Mouse (Mus musculus): ENCODE results near the gene Slit3. TPM values are rescaled to one million over a fixed set of nuclear protein-coding genes. Genes with fewer than 3 reads are reported as not detected.

Gene Slit3
- total and polyA plus RNA-seq, 2 experiments from 2014 or later: 5.6 to 15.0 TPM

- H3K36me3 ChIP-seq (ENCODE audit: insufficient read depth): no peaks in the 10 kb centered on the region
- H3K9me3 ChIP-seq (ENCODE audit: low read length): no peaks in the 10 kb centered on the region
- no peak overlapping the region for H3K27ac ChIP-seq (ENCODE audit: low read depth, low read length)
- TF ChIP-seq CTCF (IDR thresholded peaks at IDR 0.05; ENCODE audit: low read depth): no peak
- H3K4me2 ChIP-seq (ENCODE audit: low read depth): no peak overlapping the region
- DNase-seq: no peak
- H3K9ac ChIP-seq: no peak overlapping the region
- no peaks in the 10 kb centered on the region for H3K27me3 ChIP-seq (ENCODE audit: insufficient read depth, low read length)
- WGBS: 70% methylated on average over 13 of the region's 13 CpGs
- no peaks in the 10 kb centered on the region for H3K4me1 ChIP-seq (ENCODE audit: insufficient read depth)
- no peak for ATAC-seq
- H3K4me3 ChIP-seq (ENCODE audit: low read depth, low read length): no peak overlapping the region
Measured at GRCm38 (mm10) chr11:35417911-35418552, 297.0 kb downstream of the Slit3 start.

GRCm38 (mm10) chr11:35419013-35419412 is 298.0 kb downstream of the Slit3 start:
- Histone ChIP-seq H3K9ac (no peak overlapping the region), H3K27ac (ENCODE audit: low read depth, low read length) (no peak overlapping the region), H3K9me3 (ENCODE audit: low read length) (no peaks in the 10 kb centered on the region), H3K36me3 (ENCODE audit: insufficient read depth) (no peaks in the 10 kb centered on the region), H3K27me3 (ENCODE audit: insufficient read depth, low read length) (no peaks in the 10 kb centered on the region; the same call in 1 of the 2 replicates), H3K4me3 (ENCODE audit: low read depth, low read length) (no peak overlapping the region), H3K4me2 (ENCODE audit: low read depth) (no peak overlapping the region), H3K4me1 (ENCODE audit: insufficient read depth) (no peaks in the 10 kb centered on the region)
- WGBS: 57% methylated on average over 5 of the region's 5 CpGs
- DNase-seq (no peak), ATAC-seq (no peak)
- no peak for TF ChIP-seq CTCF (IDR thresholded peaks at IDR 0.05; ENCODE audit: low read depth)

DNA sequence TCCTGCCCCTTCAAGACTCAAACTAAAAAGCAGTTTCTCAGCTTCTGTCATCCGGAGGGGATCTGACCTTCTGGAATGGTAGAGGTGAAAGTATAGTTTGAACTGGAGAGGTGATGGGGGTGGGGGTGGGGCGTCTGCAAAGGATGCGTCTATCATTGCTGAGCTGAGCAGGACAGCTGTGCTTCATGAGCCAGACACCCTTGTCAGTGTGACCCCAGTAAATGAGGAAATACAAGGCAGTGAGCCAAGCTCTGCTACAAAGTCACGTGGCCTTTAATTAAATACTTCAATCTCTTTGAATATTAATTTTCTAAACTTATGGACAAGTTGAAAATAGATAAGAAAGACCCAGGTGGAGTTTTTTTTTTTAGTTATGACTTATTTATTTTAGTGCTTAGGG is 300.7 kb downstream of the Slit3 start:
- WGBS: 65% methylated on average over 4 of the region's 4 CpGs
- Histone ChIP-seq H3K4me1 (ENCODE audit: insufficient read depth) (no peaks in the 10 kb centered on the region), H3K4me2 (ENCODE audit: low read depth) (no peak overlapping the region), H3K27ac (ENCODE audit: low read depth, low read length) (no peak overlapping the region), H3K4me3 (ENCODE audit: low read depth, low read length) (no peak overlapping the region), H3K9ac (no peak overlapping the region), H3K9me3 (ENCODE audit: low read length) (no peaks in the 10 kb centered on the region), H3K36me3 (ENCODE audit: insufficient read depth) (no peaks in the 10 kb centered on the region), H3K27me3 (ENCODE audit: insufficient read depth, low read length) (no peaks in the 10 kb centered on the region; the same call in 1 of the 2 replicates)
- no peak for TF ChIP-seq CTCF (IDR thresholded peaks at IDR 0.05; ENCODE audit: low read depth)
- ATAC-seq (no peak), DNase-seq (no peak)

DNA sequence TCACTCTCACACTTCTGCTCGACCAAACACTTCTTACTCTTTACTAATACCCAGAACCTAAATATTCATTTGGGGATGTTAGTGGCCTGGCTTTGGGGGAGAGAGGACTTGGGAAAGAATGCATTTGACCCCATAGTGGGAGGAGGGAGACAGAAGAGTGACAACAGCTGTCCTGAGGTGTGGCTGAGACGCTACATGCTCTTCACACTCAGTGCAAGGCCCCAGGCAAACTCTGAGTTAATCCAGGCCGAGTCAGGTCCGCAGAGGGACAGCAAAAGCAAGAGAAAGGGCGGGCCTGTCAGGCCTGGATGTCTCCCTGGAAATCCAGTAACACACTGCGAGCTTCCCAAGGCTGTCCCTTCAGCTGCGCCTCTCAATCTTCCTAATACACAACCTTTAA is 307.0 kb downstream of the Slit3 start:
- H3K4me3 ChIP-seq (ENCODE audit: low read depth, low read length): no peak overlapping the region
- H3K9ac ChIP-seq: no peak overlapping the region
- no peak overlapping the region for H3K27ac ChIP-seq (ENCODE audit: low read depth, low read length)
- DNase-seq (no peak), ATAC-seq (no peak)
- no peak overlapping the region for H3K4me2 ChIP-seq (ENCODE audit: low read depth)
- no peaks in the 10 kb centered on the region; the same call in 1 of the 2 replicates for H3K27me3 ChIP-seq (ENCODE audit: insufficient read depth, low read length)
- no peak for TF ChIP-seq CTCF (IDR thresholded peaks at IDR 0.05; ENCODE audit: low read depth)
- H3K9me3 ChIP-seq (ENCODE audit: low read length): no peaks in the 10 kb centered on the region
- 67% methylated on average over 7 of the region's 7 CpGs for WGBS
- no peaks in the 10 kb centered on the region for H3K36me3 ChIP-seq (ENCODE audit: insufficient read depth)
- no peaks in the 10 kb centered on the region for H3K4me1 ChIP-seq (ENCODE audit: insufficient read depth)

DNA sequence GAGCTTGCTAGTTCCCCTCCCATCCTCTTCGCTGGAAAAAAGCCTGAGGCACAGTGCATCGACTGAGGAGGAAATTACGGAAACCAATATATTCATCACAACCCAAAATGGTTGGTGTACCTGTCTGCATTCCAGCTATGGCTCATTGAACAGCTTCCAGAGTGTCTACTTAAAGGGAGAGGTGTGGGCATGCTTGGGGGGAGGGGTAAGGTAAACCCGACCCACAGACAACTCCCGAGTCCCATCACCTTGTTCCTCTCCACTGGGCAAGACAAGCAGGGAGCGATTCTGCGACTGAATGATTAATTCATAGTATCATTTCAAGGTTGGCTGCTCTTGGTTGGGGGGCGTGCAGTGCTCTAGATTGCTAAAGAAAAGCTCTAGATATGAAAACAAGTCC is 310.1 kb downstream of the Slit3 start:
- Histone ChIP-seq H3K9me3 (ENCODE audit: low read length) (no peaks in the 10 kb centered on the region), H3K27ac (ENCODE audit: low read depth, low read length) (no peak overlapping the region), H3K27me3 (ENCODE audit: insufficient read depth, low read length) (no peaks in the 10 kb centered on the region), H3K4me1 (ENCODE audit: insufficient read depth) (no peaks in the 10 kb centered on the region), H3K4me2 (ENCODE audit: low read depth) (no peak overlapping the region), H3K36me3 (ENCODE audit: insufficient read depth) (no peaks in the 10 kb centered on the region), H3K4me3 (ENCODE audit: low read depth, low read length) (no peak overlapping the region), H3K9ac (no peak overlapping the region)
- ATAC-seq: no peak
- DNase-seq: no peak
- TF ChIP-seq CTCF (IDR thresholded peaks at IDR 0.05; ENCODE audit: low read depth): no peak
- WGBS: 85% methylated on average over 8 of the region's 8 CpGs

DNA sequence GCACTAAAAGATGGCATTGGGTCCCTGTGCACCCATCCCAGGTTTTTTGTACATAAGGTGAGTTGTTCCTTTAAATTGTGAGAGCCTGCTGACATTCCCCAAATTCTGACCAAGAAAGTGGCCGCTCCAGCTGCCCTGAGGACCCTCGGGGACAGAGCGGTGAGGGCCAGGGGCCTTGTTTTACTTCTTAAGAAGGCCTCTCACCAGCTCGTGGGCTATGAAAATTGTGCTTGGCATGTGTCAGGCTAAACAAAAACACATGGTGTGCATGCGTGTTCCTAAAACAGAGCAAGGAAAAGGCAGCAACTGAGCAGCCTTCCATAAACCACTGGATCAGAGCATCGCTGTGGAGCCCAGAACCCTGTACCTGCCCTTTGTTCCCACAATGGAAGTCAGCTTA is 316.5 kb downstream of the Slit3 start:
- Histone ChIP-seq H3K27me3 (ENCODE audit: insufficient read depth, low read length) (no peaks in the 10 kb centered on the region), H3K9ac (no peak overlapping the region), H3K27ac (ENCODE audit: low read depth, low read length) (no peak overlapping the region), H3K4me1 (ENCODE audit: insufficient read depth) (0 out of 2 replicates have a peak, but pooled peaks cover 3% of the 10 kb centered on the region), H3K4me3 (ENCODE audit: low read depth, low read length) (no peak overlapping the region), H3K4me2 (ENCODE audit: low read depth) (no peak overlapping the region), H3K36me3 (ENCODE audit: insufficient read depth) (no peaks in the 10 kb centered on the region), H3K9me3 (ENCODE audit: low read length) (no peaks in the 10 kb centered on the region)
- TF ChIP-seq CTCF (IDR thresholded peaks at IDR 0.05; ENCODE audit: low read depth): no peak
- DNase-seq (no peak), ATAC-seq (no peak)
- 88% methylated on average over 6 of the region's 6 CpGs for WGBS

DNA sequence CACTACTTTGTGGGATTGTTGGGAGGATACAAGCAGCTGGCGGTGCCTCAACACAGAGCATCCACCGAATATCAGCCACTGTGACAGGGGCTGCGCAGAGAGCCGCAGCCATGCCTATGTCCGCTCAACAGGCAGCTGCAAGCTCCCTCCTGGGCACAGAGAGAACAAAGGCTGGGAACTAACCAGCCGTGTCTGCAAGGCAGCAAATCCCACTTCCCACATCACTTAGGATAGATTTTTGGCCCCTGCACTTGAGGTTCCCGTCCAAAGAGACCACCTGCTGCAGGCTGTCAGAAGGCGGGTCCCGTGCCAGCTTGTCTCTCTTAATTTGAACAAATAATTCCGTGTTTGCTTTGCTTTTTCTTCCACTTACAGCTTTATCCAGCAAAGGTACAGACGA is 319.2 kb downstream of the Slit3 start:
- no peak for TF ChIP-seq CTCF (IDR thresholded peaks at IDR 0.05; ENCODE audit: low read depth)
- no peak overlapping the region for H3K27ac ChIP-seq (ENCODE audit: low read depth, low read length)
- no peak overlapping the region for H3K4me2 ChIP-seq (ENCODE audit: low read depth)
- no peaks in the 10 kb centered on the region for H3K27me3 ChIP-seq (ENCODE audit: insufficient read depth, low read length)
- H3K4me3 ChIP-seq (ENCODE audit: low read depth, low read length): no peak overlapping the region
- peak; percentile 56; the same call in 1 of the 2 replicates for ATAC-seq
- WGBS: 15% methylated on average over 11 of the region's 11 CpGs
- no peaks in the 10 kb centered on the region for H3K9me3 ChIP-seq (ENCODE audit: low read length)
- H3K4me1 ChIP-seq (ENCODE audit: insufficient read depth): 0 out of 2 replicates have a peak, but pooled peaks cover 3% of the 10 kb centered on the region
- no peaks in the 10 kb centered on the region for H3K36me3 ChIP-seq (ENCODE audit: insufficient read depth)
- H3K9ac ChIP-seq: no peak overlapping the region
- peak; percentile 54 for DNase-seq

Measured in forebrain, postnatal 0 days (tissue).